Mouse (Mus musculus) liver, adult 2 months (tissue): ENCODE measurements around the gene Rere.

Experiments used
- CTCF ChIP-seq: fragments of 200-500 bp; IDR thresholded peaks from 2 replicates; pipeline ENCODE4 v1.5.1; 2011; ENCODE audit warnings: low read depth, low read length, control low read depth
- POLR2A ChIP-seq: fragments of 200-500 bp; IDR thresholded peaks from 2 replicates; pipeline ENCODE4 v1.6.1; 2011; ENCODE audit warnings: low read length, control low read depth; ENCODE audit not compliant: insufficient read depth; ENCODE audit errors: extremely low read depth

DNA sequence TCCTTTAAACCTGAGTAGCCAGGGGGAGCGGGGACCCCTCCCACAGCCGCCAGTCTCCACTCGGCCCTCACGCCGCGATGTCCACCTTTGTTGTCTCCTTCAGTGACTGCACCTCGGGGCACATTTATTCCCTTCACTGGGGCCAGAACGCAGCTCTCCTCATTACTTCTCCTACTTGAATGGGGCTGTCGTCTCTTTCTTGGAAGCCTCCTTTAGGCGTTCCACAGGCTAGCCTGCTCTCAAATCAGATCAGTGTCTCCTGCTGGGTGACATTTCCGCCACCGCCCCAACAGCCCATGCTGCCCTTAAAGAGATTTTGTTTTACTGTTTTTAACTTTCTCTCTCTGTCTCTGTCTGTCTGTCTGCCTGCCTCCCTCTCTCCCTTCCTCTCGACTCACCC is 380.4 kb downstream of the Rere start:
- TF ChIP-seq CTCF (no peak), POLR2A (no peak)
